Mouse (Mus musculus): Measurements from ENCODE around the gene Rasa2.

GRCm38 (mm10) chr9:96638508-96638907 lies 7.1 kb upstream of the Rasa2 start:
- TF ChIP-seq EP300 (IDR thresholded peaks at IDR 0.05; ENCODE audit: low read depth) (no peak), CTCF (IDR thresholded peaks at IDR 0.05; ENCODE audit: low read depth) (no peak)

Measured in heart, postnatal 0 days (tissue).